Mouse (Mus musculus): ENCODE measurements around the gene Ppp1r14a. TPM values are rescaled to one million over a fixed set of nuclear protein-coding genes. Genes with fewer than 3 reads are reported as not detected.

The Ppp1r14a gene
- total RNA-seq, 2 experiments from 2014 or later = 16.8 to 18.3 TPM

DNA sequence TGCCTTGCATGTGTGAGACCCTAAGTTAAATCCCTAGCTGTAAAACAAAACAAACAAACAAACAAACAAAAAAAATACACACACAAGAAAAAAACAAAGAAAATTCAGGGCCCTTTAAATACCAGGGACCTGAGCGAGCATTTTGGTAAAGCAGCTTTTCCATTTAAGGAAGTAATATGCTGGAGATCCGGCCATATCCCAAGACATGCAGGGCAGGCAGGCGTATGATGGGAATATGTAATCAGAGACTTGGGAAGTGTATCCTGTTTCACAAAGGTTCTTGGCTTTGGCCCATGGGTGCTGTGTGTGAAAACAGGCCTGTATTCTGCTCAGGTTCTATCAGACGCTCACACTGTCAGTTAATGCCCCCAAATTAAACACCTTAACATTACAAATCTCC lies 11.6 kb upstream of the Ppp1r14a start:
- no peak for DNase-seq (ENCODE audit: low spot score in 2 of 2)

DNA sequence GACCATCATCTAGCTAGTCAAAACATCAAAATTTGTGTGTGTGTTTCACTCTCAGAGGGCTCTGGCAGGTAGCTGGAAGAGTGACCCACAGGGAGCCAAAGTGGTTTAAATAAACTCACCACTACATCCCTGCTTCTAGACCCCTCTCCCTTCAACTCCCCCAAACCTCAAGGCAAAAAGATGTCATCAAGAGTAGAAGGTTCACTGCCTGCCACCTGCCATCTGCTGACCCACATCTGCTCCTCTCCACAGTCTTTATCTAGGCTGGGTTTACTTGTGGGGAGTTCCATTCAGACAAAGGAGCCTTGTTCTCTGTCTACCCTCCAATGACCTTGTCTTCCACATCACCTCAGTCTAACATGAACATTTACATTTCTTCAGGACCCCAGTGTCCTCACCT lies 9.8 kb upstream of the Ppp1r14a start:
- DNase-seq (ENCODE audit: low spot score in 2 of 2) = no peak

DNA sequence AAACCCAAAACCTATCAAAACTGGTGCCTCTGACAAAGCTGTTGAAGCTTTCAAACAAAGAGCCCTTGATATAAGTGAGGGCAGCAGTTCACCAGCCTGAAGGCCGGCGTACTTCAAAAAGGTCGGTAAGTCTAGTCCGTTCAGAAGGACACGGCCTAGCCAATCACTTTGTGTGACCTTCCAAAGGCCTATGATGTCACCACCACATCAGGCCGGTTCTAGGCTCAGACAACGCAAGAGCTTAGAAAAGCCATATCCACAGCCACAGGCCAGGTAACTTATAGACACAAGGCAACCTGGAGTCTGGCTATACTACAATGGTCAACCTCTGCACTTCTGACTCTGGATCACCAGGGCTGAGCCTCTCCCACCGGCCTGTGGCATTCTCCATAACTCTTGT lies 9.2 kb upstream of the Ppp1r14a start:
- no peak for DNase-seq (ENCODE audit: low spot score in 2 of 2)

DNA sequence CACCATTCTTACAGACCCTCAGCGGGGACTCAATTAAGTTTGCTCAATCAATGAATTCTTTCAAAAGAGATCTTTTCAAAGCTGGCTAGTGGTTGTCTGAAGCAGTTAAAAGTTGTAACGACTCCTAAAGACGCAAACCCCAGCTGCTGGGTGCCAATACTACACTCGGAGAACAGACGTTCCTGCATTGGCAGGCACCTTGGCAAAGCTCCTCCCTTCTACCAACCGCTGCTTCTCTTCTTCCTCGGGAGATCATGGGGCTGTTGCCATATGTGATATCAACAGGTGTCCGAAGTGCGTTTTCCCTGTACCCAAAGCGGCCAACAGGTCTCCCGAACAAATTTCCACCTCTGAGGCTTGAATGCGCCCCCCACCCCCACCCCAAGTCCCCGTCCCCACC lies 8.3 kb upstream of the Ppp1r14a start:
- DNase-seq (ENCODE audit: low spot score in 2 of 2) = no peak

DNA sequence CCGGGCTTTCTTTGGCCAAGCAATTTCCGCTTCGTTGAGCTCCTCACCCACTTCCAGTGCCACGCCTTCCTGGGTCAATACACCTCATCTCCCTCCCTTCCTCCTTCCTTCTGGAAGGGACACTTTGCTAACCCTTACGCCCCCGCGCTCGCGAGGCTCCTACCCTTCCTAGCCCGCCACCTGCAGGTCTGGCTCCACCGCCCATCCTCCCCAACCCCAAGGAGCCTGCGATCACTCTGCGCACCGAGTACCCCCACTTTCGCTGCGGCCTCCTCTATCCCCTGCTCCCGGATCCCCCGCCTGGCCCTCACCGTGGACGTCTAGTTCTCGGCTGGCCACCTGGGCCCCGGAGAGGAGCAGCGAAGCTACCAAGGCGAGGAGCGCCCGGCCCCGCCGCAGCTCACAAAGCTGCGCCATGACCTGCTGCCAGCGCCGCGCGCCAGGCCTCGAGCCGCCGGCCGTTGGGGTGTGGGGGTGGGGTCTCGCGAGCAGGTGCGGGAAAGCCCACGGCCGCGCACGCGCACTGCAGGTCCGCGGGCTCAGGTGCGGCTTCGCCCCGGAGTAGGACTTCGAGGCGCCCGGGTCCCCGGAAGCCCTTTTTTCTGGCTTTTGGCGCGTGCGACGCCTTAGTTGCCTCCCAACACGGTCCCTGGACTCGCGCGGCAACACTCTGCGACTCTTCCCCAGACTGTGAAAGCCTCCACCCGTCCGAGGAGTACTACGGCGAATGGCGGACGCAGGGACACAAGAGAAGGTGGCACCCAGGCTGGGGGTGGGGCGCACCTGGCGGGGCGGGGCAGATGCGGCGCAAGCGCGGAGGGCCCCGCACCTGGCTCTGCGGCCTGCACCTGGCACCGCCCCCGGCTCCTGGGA lies 7.7 kb upstream of the Ppp1r14a start, which contains the start of gene Spint2:
TSS of gene Spint2 (minus strand) at position 712 of the 873 bp plus-strand sequence.
- peak in 1 of 2 experiments; percentile 36 for DNase-seq (ENCODE audit: low spot score in 2 of 2)

DNA sequence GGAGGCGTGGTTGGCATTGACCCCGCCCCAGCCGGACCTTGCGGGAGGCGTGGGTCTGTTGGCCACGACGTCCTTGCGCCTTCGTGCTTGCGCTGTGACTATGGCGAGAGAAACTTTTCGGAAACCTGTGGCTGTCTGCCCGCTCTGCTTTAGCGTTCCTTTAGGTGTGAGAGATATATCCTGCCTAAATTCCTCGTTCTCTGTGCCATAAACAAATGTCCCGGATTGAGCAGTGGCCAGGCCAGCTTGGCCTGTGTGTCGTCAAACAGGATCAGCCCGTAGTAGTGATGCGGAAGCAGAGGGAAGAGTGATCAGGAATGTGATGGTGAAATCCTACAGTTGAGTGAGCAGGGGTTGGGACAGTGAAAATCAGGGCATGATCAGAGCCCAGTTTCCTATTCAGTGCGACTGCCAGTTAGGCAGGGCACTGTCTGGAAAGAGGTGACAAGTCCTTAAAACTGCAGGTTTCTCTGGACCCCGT lies 7.0 kb upstream of the Ppp1r14a start:
- DNase-seq (ENCODE audit: low spot score in 2 of 2) = no peak

DNA sequence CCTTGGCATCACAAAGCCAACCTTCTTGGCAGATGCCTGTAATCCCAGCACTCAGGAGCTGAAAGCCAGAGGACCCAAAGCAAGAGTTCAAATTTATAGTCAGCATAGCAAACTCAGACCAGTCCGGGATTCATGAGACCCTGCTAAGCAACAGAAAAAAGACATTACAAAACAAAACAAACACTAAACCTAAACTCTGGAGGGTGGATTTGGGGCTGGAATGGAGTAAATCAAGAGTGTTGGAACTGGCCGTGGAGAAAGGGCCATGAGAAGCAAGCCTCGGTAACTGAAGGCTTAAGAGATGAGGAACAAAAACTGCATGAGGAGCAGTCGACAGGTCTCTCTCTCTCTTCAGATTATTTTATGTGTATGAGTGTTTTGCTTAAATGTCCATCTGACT lies 5.2 kb upstream of the Ppp1r14a start:
- DNase-seq (ENCODE audit: low spot score in 2 of 2) = no peak

DNA sequence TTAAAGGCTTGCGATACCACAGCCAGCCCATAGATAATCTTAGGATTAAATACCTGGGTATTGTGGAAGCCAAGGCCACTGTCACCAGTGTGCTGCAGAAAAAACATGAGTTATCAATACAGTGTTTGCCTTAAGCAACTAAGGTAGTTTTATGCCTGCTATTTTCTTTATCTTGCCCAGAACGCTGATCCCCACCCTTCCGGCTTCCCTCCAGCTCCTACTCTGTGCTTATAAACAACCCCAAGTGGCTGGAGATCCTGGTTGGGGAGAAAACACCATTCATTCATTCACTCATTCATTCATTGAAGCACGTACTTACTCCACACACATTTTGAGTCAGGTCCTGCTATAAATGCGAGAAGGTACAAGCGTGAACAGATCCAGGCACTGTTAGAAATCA lies 4.6 kb upstream of the Ppp1r14a start:
- no peak for DNase-seq (ENCODE audit: low spot score in 2 of 2)

DNA sequence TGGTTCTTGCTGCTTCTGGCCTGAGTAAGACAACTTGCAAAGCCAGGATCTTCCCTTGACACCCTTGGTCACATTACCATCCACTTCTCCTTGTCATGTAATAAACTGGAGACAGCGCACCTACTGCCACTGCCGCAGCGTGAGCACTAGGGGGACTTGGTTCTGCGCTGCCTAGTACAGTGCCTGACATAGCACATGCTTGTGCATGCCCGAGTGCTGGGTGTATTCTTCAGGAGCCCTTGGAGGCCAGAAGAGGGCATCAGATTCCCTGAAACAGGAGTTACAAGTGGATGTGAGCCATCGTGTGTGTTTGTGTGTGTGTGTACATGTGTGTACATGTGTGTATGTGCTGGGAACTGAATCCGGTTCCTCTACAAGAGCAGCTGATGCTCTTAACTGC lies 1.6 kb upstream of the Ppp1r14a start:
- DNase-seq (ENCODE audit: low spot score in 2 of 2) = no peak

DNA sequence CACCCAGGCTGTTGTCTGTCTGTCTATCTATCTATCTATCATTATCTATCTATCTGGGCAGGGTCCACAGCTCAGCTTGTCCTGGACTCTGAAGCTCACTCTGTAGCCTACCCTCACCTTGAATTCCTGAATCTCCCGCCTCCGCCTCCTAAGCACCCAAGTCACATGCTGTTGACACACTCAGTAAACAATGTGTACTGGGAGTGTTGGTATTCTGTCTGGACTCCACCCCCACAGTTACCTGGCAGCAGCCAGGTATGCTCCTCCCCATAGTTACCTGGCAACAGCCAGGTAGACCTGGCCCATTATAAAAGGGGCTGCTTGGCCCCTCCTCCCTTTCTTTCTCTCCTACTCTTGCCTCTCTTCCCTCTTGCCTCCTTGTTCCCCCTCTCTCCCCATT lies 1.0 kb upstream of the Ppp1r14a start:
- no peak for DNase-seq (ENCODE audit: low spot score in 2 of 2)

DNA sequence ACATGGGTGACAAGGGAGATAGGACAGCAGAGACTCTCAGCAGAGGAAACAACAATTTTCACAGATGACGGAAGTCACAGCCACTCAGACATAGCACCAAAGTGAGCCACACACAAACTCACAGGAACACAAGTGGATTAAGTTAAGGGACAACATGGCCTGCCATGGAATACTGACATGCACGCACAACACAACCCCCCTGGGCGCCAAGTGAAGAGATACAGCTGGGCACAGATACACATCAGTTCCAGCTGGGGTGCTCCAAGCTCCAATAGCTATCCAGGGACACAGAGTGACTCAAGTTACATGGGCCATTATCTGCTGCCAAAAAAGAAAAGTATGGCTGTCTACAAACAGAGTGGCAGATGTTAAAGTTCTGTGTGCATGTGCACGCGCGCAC lies 748 bp downstream of the Ppp1r14a start:
- DNase-seq (ENCODE audit: low spot score in 2 of 2) = no peak

DNA sequence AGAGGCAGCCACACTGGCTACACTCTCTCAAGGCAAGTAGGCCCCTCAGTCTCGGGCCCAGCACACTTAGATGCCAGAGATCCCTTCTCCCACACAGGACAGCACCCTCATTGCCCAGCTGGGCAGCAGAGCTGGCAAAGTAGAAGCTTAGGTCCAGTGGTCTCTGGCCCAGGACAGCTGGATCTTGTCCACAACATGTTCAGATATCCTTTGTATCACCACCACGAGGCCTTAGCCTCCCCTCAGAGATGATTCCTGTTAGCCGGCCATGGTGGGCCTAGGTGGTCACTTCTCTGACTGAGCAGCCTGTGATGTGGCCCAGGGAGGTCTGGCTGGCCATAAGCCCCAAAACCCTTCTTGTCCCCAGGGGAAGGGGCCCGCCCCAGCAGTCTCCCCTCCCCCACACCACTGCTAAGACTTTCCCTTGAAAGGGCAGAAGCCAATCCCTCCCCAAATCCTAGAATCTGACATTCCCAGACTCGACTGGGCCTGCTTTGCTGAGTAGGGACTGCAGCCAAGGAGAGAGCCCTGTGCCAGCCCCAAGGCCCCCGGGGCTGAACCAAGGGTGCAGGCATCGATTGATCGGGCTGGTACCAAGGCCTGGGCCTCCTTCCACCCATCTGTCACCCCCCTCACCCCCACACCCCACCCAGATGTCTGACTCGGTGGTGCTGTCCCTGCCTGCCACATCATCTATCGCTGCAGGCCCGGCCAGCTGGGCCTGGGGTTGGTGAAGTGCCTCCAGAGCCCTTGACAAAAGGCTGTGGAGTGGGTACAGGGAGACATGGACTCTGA lies 1.8 kb downstream of the Ppp1r14a start:
- no peak for DNase-seq (ENCODE audit: low spot score in 2 of 2)

DNA sequence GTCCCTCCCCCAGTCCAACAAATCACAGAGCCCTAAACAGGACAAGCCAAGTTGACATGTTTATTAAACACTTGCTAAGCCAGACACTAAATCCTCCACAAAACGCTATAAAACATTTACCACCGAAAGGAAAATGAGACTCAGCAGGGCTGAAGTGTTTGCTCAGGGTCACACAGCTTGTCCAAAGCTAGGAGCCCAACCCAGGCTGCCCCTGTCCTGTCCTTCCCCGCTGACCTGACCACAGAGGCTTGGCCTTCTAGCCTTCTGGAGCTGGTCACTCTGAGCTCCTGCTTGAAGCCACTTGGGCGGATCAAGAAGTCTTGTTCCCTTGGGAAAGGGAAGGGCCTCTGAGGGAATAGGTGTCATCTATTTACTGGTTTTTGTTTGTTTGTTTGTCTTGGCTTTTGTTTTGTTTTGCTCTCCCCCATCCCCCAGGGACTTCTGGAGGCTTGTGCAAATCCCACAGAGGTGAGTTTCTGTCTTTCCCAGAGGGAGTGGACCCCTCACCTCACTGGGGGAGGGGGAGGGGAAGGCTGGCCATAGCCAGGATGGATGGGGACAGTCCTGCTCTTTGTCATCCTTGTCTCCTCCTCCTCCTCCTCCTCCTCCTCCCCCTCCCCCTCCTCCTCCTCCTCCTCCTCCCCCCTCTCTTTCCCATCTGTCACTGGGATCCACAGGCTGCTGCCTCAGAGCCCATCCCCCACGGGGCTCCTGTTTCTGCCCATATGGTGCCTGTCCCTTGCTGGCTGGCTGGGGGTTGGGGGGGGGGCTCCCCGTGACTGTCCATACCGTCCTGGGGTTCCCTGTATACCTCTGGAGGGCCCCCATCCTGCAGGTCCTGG lies 2.7 kb downstream of the Ppp1r14a start:
- DNase-seq (ENCODE audit: low spot score in 2 of 2) = no peak

DNA sequence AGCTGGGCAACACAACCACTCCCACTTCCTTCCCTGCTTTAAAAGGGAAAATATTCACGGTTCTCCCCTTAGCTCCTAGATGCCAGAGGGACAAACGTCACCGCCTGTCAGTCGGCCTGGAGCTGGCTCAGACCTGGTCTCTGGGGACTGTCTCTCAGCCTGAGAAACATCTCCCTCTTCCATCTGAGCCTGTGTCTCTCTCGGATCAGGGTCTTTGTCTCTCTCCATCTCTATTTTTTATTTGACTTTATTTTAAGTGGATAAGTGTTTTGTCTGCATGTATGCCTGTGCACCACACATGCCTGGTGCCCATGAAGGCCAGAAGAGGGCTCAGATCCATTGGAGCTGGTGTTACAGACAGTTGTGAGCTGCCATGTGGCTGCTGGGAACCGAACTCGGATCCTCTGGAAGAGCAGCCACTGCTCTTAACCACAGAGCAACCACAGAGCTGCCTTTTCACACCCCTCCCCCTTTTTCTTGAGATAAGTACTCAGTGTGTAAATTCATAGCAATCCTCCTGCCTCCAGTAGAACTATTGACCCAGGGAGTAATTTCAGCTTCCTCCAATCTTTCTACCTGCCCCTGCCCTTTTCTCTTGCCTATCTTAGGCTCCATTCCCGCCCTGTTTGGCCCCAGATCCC lies 3.5 kb downstream of the Ppp1r14a start:
- DNase-seq (ENCODE audit: low spot score in 2 of 2) = no peak

DNA sequence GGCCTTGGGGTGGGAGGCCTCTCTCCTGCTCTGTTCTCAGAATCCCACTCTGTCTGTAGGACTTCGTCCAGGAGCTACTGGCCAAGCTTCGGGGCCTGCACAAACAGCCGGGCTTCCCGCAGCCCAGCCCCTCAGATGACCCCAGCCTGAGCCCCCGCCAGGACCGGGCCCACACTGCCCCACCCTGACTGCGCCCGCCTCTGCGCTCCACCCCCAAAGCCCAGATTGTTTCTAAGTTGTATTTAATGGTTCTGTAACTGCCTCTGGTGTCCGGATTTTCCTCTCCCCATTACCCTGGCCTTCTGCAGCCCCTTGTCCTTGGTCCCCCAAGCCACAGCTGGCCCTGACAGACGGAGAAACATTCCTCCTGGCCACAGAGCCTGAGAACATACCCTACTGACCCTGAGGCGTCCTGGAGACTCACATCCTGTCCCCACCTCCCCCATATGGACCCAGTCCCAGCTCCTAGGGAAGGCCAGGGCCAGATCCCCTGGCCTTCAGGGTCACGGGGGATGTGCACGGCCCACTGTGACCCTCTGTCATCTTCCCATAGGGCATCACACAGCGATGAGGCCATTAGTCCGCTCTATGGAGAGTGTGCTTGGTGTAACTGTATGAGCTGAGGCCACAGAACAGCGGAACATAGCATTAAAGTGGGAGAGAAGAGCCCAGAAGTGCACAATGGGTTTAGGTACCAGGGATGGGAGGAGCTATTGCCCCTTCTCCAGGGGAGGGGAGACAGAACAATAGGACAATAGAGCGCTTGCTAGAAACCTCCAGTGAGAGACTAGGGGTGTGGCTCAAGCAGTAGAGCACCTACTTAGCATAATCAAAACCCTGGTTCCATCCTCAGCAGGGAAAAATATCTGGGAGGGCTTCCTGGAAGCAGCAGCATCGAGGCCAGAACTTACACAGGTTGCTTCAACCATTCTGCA lies 4.3 kb downstream of the Ppp1r14a start:
- no peak for DNase-seq (ENCODE audit: low spot score in 2 of 2)

DNA sequence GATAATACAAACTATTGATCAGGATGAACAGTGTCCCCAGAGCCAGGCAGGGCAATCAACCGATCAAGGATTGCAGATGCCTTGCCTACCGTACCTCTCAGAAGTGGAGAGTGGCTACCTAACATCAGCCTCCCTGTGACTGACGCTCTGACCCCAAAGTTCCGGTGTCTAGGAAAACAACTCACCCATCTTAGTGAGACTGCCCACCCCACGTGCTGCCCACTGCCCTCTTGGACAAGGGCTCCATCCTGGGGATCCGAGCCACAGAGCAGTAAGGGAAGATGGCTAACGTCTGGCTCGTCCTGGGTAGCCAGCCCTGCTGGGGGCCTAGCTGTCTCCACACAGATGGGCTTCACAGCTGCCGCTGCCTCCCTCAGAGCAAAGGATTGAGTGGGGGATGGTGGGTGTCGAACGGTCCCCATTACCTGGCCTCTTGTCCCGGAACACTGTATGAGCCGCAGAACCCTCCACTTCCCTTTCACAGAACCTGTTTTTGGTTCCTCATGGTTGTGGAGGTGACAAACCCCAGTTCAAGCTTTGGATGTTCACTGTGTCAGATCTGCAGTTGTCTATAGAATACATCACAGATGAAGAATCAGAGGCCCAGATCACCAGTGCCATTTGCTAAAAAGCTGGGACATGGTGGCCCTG lies 5.1 kb downstream of the Ppp1r14a start:
- DNase-seq (ENCODE audit: low spot score in 2 of 2) = no peak

DNA sequence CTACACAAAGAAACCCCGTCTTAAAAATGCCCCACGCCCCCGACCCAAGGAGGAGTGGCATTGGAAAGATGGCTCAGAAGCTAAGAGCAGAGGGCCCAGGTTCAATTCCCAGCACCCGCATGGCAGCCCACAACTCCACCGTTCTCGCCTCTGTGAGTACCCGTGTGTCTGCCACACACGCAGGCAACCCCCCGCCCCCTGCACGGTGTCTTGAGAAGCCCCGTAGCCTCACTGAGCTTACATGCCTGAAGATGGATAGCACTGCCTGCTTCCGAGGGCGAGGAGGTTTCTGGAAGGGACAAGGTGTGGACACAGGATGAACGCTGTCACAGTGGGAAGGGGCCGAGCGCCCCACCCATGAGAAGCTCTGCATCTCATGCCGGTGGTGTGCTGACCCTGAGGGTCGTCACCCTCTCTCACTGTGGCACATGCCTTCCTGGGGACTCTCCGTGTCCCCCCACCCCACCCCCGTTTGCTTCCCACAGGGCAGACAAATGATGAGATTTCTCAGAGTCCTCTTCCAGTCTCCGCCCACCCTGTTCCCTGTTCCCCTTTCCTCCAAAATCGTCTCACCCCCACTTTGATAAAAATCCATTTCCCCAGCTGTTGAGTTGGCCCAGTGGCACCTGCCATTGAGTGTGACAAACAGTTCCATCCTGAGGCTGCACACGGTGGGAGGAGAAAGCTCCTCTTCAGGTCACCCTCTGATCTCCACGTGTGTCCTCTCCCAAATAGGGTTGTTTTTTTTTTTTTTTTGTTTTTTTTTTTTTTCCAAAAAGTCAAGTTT lies 6.9 kb downstream of the Ppp1r14a start:
- no peak for DNase-seq (ENCODE audit: low spot score in 2 of 2)

DNA sequence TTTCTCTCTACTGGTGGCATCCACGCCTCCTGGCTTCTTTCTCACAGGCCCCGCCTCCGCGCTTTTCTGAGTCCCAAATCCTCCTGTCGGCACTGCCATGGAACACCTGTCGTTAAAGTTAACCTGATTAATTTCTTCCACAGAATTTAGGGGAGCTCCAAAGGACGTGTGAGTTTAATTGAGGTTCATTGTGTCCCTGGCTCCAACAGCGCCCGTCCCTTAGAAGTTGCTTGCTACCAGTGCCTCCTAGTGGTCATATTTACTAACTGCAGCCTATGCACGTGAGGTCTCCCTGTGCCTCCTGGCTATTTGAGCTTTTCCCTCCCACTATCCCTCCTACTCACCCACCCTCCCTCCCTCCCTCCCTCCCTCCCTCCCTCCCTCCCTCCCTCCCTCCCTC lies 7.9 kb downstream of the Ppp1r14a start:
- DNase-seq (ENCODE audit: low spot score in 2 of 2) = no peak
